Mouse (Mus musculus) spleen, adult 12 weeks (tissue): ENCODE results near the gene Trip10.
"Not testable (repeated sequence)": the region's sequence is repeated elsewhere in the genome, so short reads cannot be mapped to it uniquely, and the experiment has no call there.

ENCODE experiments used
- DNase-seq: peaks from one replicate; pipeline ENCODE4 v3.0.0; 2022; ENCODE audit warnings: low spot score

Trip10 gene

GRCm38 (mm10) chr17:57264972-57265945 is 16.0 kb downstream of the Trip10 start:
- no peak for DNase-seq

- DNase-seq = no peak
Observed at GRCm38 (mm10) chr17:57267556-57268126, 18.4 kb downstream of the Trip10 start.

- DNase-seq = no peak
Observed at GRCm38 (mm10) chr17:57271301-57271700, 22.0 kb downstream of the Trip10 start.

- no peak for DNase-seq
Observed at GRCm38 (mm10) chr17:57273846-57274245, 24.6 kb downstream of the Trip10 start.

GRCm38 (mm10) chr17:57274686-57275085 is 25.4 kb downstream of the Trip10 start:
- DNase-seq = no peak

GRCm38 (mm10) chr17:57275111-57275996 is 26.1 kb downstream of the Trip10 start:
- peak; percentile 67 for DNase-seq

- DNase-seq = no peak
Observed at GRCm38 (mm10) chr17:57275997-57276351, 26.7 kb downstream of the Trip10 start.

GRCm38 (mm10) chr17:57276634-57277121 is 27.4 kb downstream of the Trip10 start:
- peak; percentile 46 for DNase-seq

- not testable (repeated sequence) for DNase-seq
Observed at GRCm38 (mm10) chr17:57277598-57278261, 28.5 kb downstream of the Trip10 start.

- peak; percentile 7 for DNase-seq
Observed at GRCm38 (mm10) chr17:57278537-57278936, 29.3 kb downstream of the Trip10 start.

GRCm38 (mm10) chr17:57278943-57279590 is 29.8 kb downstream of the Trip10 start, which contains the start of gene Vav1:
TSS of gene Vav1 (plus strand) at chr17:57279100.
- peak; percentile 55 for DNase-seq

GRCm38 (mm10) chr17:57279591-57280224 is 30.5 kb downstream of the Trip10 start:
- peak; percentile 25 for DNase-seq

GRCm38 (mm10) chr17:57280411-57280810 is 31.2 kb downstream of the Trip10 start:
- DNase-seq = no peak

- no peak for DNase-seq
Observed at GRCm38 (mm10) chr17:57283906-57284305, 34.7 kb downstream of the Trip10 start.

GRCm38 (mm10) chr17:57285077-57285476 is 35.8 kb downstream of the Trip10 start:
- no peak for DNase-seq

- DNase-seq = no peak
Observed at GRCm38 (mm10) chr17:57286718-57287355, 37.6 kb downstream of the Trip10 start.

GRCm38 (mm10) chr17:57289252-57289651 is 40.0 kb downstream of the Trip10 start:
- DNase-seq = no peak

GRCm38 (mm10) chr17:57290001-57290670 is 40.9 kb downstream of the Trip10 start:
- no peak for DNase-seq

GRCm38 (mm10) chr17:57290671-57291055 is 41.4 kb downstream of the Trip10 start:
- DNase-seq = no peak
